Mouse (Mus musculus): Measurements from ENCODE around the gene Sv2a. TPM values are rescaled to one million over a fixed set of nuclear protein-coding genes. Genes with fewer than 3 reads are reported as not detected.

The Sv2a gene
- 101 and 136 TPM in 2 replicates for polyA plus RNA-seq (2012; rRNA removed)

DNA sequence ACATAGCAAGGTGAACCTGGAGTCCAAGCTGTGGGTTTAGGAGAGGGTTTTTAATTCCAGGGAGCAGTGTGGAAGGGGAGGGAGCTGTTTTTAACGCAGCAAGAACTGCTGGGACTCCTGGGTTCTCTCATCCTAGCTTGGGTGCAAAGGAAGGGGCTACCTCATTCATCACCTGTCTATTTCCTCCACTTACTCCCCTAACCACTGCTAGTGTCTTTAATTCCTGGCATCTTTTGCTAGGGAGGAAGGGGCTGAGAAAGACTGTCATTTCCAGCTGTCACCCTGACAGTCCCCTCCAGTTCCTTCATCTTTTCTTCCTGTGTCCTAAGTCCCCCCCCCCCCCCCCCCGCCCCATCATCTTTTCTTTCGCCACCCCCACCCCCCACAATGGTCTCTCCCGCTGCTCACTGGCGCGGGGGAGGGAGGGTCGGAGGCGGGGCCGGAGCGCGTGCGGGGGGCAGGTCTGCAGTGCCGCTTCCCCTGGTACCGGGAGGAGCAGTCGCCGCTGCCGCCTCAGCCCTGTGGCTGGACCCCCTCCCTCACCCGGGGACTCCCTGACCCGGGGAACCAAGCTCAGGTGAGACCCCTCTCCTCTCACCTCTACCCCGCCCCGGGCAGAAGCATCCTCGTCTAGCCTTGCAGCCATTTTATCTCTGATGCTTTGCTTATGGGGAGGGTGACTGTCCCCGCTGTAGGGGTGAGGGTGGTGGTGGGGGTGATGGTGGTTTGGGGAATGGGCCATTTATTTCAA lies at the start of gene Sv2a:
Sv2a (plus strand) TSS at position 425 of the 751 bp plus-strand sequence.
- DNase-seq (ENCODE audit: low read depth), result peak; percentile 83
- TF ChIP-seq CTCF (IDR thresholded peaks at IDR 0.05; ENCODE audit: borderline replicate concordance, extremely low read depth, insufficient read depth, insufficient read length), result no peak
- peak; percentile 29; the same call in 1 of the 2 replicates for TF ChIP-seq POLR2A (IDR thresholded peaks at IDR 0.05; ENCODE audit: borderline replicate concordance, extremely low read depth, insufficient read depth, insufficient read length, poor library complexity, severe bottlenecking)

- DNase-seq (ENCODE audit: low read depth), result no peak
- TF ChIP-seq CTCF (IDR thresholded peaks at IDR 0.05; ENCODE audit: borderline replicate concordance, extremely low read depth, insufficient read depth, insufficient read length) (no peak), POLR2A (IDR thresholded peaks at IDR 0.05; ENCODE audit: borderline replicate concordance, extremely low read depth, insufficient read depth, insufficient read length, poor library complexity, severe bottlenecking) (no peak)
Observed at GRCm38 (mm10) chr3:96132478-96132877, 48.5 kb upstream of the Sv2a start.

- no peak for DNase-seq (ENCODE audit: low read depth)
- TF ChIP-seq CTCF (IDR thresholded peaks at IDR 0.05; ENCODE audit: borderline replicate concordance, extremely low read depth, insufficient read depth, insufficient read length), result no peak
- TF ChIP-seq POLR2A (IDR thresholded peaks at IDR 0.05; ENCODE audit: borderline replicate concordance, extremely low read depth, insufficient read depth, insufficient read length, poor library complexity, severe bottlenecking), result no peak
Observed at GRCm38 (mm10) chr3:96133327-96133905, 47.5 kb upstream of the Sv2a start.

- TF ChIP-seq CTCF (IDR thresholded peaks at IDR 0.05; ENCODE audit: borderline replicate concordance, extremely low read depth, insufficient read depth, insufficient read length) (no peak), POLR2A (IDR thresholded peaks at IDR 0.05; ENCODE audit: borderline replicate concordance, extremely low read depth, insufficient read depth, insufficient read length, poor library complexity, severe bottlenecking) (no peak)
- DNase-seq (ENCODE audit: low read depth), result no peak
Observed at GRCm38 (mm10) chr3:96135011-96135410, 45.9 kb upstream of the Sv2a start.

- TF ChIP-seq CTCF (IDR thresholded peaks at IDR 0.05; ENCODE audit: borderline replicate concordance, extremely low read depth, insufficient read depth, insufficient read length), result peak; percentile 55; the same call in 1 of the 2 replicates
- TF ChIP-seq POLR2A (IDR thresholded peaks at IDR 0.05; ENCODE audit: borderline replicate concordance, extremely low read depth, insufficient read depth, insufficient read length, poor library complexity, severe bottlenecking), result no peak
- DNase-seq (ENCODE audit: low read depth), result peak; percentile 83
Observed at GRCm38 (mm10) chr3:96147950-96148349, 33.0 kb upstream of the Sv2a start.

DNA sequence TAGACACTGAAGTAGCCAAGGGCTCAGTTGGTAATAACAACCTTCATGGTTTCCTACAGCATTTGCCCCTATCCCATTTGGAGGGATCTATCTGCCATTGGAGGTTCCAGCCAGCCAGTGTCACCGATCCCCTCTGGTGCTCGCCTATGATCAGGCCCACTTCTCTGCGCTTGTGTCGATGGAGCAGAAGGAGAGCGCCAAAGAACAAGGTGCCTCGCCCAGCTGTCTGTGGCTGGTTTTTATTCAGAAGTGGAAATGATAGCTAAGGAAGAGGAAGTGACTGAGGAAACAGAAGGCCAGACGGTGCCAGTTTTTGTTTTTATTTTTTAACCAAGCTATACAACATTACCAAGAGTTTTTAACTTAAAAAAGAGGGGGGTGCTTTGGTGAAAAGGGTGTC lies 29.1 kb upstream of the Sv2a start:
- TF ChIP-seq CTCF (IDR thresholded peaks at IDR 0.05; ENCODE audit: borderline replicate concordance, extremely low read depth, insufficient read depth, insufficient read length) (no peak), POLR2A (IDR thresholded peaks at IDR 0.05; ENCODE audit: borderline replicate concordance, extremely low read depth, insufficient read depth, insufficient read length, poor library complexity, severe bottlenecking) (no peak)
- DNase-seq (ENCODE audit: low read depth), result no peak

- TF ChIP-seq CTCF (IDR thresholded peaks at IDR 0.05; ENCODE audit: borderline replicate concordance, extremely low read depth, insufficient read depth, insufficient read length), result no peak
- no peak for TF ChIP-seq POLR2A (IDR thresholded peaks at IDR 0.05; ENCODE audit: borderline replicate concordance, extremely low read depth, insufficient read depth, insufficient read length, poor library complexity, severe bottlenecking)
- DNase-seq (ENCODE audit: low read depth), result no peak
Observed at GRCm38 (mm10) chr3:96152611-96153010, 28.3 kb upstream of the Sv2a start.

DNA sequence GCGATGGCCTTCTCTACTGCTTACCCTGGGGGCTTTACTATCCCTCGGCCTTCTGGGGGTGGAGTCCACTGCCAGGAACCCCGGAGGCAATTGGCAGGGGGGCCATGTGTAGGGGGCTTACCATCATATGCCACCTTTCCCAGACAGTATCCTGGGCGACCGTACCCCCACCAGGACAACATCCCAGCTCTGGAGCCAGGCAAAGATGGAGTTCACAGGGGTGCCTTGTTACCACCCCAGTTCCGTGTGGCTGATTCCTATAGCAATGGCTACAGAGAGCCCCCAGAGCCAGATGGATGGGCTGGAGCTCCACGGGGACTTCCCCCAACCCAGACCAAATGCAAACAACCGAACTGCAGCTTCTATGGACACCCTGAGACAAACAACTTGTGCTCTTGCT lies 25.4 kb upstream of the Sv2a start:
- TF ChIP-seq CTCF (IDR thresholded peaks at IDR 0.05; ENCODE audit: borderline replicate concordance, extremely low read depth, insufficient read depth, insufficient read length) (no peak), POLR2A (IDR thresholded peaks at IDR 0.05; ENCODE audit: borderline replicate concordance, extremely low read depth, insufficient read depth, insufficient read length, poor library complexity, severe bottlenecking) (no peak)
- no peak for DNase-seq (ENCODE audit: low read depth)

GRCm38 (mm10) chr3:96159820-96160219 lies 21.1 kb upstream of the Sv2a start:
- TF ChIP-seq POLR2A (IDR thresholded peaks at IDR 0.05; ENCODE audit: borderline replicate concordance, extremely low read depth, insufficient read depth, insufficient read length, poor library complexity, severe bottlenecking), result no peak
- TF ChIP-seq CTCF (IDR thresholded peaks at IDR 0.05; ENCODE audit: borderline replicate concordance, extremely low read depth, insufficient read depth, insufficient read length), result no peak

GRCm38 (mm10) chr3:96160222-96160802 lies 20.6 kb upstream of the Sv2a start:
- no peak for TF ChIP-seq CTCF (IDR thresholded peaks at IDR 0.05; ENCODE audit: borderline replicate concordance, extremely low read depth, insufficient read depth, insufficient read length)
- TF ChIP-seq POLR2A (IDR thresholded peaks at IDR 0.05; ENCODE audit: borderline replicate concordance, extremely low read depth, insufficient read depth, insufficient read length, poor library complexity, severe bottlenecking), result no peak
- DNase-seq (ENCODE audit: low read depth), result no peak

More at GRCm38 (mm10) chr3:96159820-96160219, 21.1 kb upstream of the Sv2a start:
- no peak for DNase-seq (ENCODE audit: low read depth)

GRCm38 (mm10) chr3:96160803-96161516 lies 20.0 kb upstream of the Sv2a start:
- TF ChIP-seq POLR2A (IDR thresholded peaks at IDR 0.05; ENCODE audit: borderline replicate concordance, extremely low read depth, insufficient read depth, insufficient read length, poor library complexity, severe bottlenecking) (peak; percentile 15; the same call in 1 of the 2 replicates), CTCF (IDR thresholded peaks at IDR 0.05; ENCODE audit: borderline replicate concordance, extremely low read depth, insufficient read depth, insufficient read length) (no peak)
- DNase-seq (ENCODE audit: low read depth), result peak; percentile 83

All from brain, embryonic 14.5 days (tissue).